Mouse (Mus musculus) frontal cortex, postnatal 14 days (tissue): ENCODE results near the gene Polr3b.
A peak's percentile ranks its signal among the peaks of the same experiment; 100 is the strongest.

Experiments
- DNase-seq, 2 experiments: peaks; one replicate each; pipeline ENCODE4 v3.0.0; 2022; ENCODE audit warnings: low spot score in 2 of 2

Gene Polr3b

DNA sequence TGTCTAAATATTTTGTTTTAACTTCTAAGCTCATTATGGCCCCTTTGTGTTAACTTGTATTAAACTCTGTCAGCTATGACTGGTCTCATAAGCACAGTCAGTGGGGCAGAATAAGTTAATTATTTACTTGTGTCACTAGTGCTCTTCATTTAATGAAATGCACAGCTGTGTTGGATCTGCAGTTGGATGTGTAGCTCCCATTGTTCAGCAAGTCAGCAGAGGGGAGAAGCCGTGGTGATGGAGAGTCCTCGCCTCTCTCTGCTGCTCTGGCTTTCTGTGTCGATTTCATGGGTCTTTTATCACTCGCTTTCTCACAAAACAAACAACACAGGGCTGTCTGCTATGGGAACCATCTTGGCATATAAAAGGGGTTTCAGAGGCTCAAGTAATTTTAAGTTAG, 88.7 kb downstream of the Polr3b start:
- no peak for DNase-seq

DNA sequence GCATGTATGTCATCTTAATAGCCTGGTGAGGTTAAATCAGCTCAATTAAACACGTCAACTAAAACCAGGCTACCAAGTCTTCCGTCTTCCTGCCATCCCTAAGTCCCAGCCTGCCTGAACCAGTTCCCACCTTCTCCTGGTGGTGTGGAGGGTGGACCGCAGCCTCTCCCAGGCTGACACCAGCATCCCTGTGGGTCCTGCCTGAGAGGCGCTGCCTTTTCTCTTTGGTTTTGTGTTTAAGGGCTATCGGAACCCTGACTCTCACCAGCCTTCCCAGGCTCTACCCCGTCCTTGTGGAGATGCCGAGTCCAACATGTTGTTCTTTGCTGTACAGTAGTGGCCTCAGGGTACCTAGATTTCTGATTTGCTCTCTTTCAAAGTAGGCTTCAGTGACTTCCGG, 89.4 kb downstream of the Polr3b start:
- DNase-seq, result no peak

DNA sequence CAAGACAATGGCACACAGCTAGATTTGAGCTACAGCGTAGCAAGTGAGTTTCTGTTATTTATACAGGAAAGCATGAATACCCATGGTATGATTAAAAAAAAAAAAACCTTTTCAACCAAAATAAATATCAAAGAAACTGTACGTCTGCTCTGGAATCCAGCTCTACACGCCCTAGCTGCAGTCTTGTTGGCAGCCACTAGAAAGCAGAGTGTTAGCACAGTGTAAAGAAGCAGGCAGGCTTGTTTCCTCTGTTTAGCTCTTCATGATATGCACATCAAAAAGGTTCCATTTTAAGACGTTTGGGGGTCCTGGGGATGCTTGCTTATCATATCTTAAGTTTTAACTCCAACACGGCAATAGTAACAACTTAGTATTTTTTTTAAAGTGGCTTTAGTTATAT, 89.8 kb downstream of the Polr3b start:
- DNase-seq, result no peak

DNA sequence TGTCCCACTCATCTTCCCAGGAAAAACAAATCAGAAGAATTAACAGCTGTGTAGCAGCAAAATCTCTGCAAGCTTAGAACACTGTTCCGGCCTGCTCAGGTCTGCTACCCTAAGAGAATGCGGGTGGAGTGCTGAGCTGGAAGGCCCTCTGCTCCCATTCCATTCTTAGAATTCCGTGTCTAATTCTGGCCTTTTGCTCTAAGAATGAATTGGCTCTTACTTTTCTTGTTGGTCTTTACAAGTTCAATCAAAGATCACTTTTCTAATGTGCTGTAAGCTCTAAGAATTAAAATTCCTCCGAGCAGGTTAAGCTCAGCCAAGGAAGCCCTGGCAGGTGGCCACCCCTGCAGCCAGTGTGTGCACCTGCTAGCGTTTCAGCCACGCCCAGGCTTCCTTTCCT, 90.4 kb downstream of the Polr3b start:
- no peak for DNase-seq

DNA sequence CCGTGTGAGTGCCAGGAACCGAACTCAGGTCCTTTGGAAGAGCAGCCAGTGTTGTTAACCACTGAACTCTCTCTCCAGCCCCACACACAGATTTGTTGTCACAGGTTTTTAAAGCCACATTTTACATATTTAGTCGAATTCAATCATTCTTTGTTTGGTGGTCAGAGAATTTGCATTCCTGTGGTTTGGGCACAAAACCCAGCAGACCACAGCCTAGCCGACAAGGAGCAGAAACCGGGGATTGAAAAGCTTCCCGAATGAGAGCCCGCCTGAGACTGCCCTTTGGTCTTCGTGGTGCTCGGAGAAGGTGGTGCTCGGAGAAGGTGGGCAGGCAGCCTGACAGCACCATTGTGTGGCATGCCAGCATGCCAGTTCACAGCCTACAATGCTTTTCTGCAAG, 91.0 kb downstream of the Polr3b start:
- DNase-seq, result no peak

DNA sequence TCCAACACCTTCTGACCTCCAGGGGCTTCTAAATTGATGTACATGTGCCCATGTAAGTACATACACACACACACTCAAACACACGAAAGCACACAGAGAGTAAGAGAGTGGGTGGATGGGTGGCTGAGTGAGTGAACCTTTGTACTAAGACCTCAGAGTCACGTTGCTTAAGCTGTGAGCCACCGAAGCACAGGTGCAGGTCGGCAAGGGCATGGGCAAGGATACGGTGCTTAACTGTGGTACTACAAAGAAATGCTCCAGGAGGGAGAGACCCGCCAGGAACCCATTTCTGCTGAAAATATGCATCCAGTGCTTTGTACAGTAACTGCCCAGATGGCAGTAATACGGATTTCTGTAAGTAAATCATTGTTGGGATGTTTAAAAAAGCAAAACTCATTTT, 93.5 kb downstream of the Polr3b start:
- no peak for DNase-seq

DNA sequence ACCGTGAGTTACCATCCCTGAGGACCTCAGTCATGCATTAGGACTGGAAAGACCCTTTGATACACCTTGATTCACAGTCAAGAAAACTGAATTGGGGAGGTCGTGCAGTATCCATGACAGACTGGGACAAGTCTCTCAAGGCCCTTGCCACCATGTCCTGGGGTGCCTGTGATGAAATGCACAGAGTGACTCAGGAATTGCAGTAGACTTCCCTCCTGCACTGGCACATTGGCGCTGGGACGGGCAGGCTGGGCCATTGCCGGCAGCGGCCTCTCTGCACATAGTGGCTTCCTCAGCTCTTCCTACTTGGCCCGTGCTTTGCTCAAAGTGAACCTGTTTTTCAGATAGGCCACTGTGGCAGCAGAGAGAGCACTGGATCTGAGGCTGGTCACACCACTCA, 94.5 kb downstream of the Polr3b start:
- no peak for DNase-seq

DNA sequence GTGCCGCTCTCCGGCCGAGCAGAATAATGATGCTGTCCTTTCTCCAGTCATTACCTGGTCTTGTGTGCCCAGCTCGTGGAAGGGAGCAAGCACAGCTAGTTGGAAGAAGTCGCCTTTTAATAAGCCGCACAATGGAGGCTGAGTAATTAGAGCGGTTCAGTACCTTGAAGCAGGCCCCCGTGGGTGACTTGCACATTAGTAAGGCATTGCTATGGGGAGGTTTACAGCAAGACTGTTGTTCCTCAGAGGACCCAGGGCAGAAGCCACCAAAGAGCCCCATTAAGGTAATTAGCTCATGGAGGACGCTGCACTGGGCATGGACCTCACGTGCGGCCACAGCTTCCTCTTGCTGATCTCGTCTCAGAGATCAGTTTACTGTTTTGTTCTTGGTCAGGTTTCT, 100.6 kb downstream of the Polr3b start:
- no peak for DNase-seq

DNA sequence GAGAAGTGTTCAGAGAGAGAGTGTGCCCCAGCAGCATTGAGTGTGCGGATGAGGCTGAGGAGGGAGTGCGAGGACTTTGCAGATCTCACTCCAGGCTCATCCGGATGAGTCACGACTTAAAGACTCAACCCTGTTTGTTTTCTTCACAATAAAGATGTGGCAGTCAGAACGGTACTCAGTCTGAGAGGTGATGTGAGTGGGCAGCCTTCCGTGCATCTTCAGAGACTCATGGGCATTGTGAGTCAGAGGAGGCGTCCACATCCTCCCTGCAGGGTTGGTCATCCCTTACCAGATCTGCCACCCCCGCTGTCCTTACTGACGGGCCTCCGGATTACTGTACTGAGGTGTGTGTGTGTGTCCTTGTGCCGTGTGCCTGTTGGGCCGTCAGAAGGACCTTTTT, 104.9 kb downstream of the Polr3b start:
- DNase-seq, result no peak

DNA sequence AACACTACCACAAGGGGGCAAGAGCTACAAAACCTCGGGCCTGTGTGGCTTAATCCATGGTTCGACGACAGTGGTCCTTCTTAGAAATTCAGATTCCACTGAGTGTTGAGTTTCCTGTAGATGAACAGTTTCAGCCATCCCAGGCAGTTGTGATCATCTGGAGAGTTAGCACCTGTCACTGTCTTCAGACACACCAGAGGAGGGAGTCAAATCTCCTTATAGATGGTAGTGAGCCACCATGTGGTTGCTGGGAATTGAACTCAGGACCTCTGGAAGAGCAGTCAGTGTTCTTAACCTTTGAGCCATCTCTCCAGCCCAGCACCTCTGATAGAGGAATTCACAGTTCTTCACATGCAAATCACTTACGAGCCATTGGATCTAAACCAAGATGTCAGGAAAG, 105.7 kb downstream of the Polr3b start:
- no peak for DNase-seq

DNA sequence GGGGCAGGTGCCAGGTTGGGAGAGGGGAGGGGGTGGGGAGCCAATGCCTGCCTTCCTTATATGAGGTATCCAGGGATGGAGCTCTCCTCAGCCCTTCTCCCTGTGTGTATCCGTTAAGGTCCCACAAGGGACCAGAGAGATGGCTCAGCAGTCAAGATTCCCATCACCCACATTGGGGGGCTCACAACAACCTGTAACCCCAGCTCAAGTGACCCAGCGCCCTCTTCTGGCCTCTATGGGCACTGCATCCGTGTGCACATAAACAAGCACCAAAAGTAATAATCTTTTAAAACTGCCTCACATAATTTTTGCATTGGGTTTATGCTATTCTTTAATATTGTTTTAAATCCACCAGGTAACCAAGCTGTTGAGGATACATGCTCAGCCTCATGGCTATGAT, 108.0 kb downstream of the Polr3b start:
- DNase-seq, result no peak

DNA sequence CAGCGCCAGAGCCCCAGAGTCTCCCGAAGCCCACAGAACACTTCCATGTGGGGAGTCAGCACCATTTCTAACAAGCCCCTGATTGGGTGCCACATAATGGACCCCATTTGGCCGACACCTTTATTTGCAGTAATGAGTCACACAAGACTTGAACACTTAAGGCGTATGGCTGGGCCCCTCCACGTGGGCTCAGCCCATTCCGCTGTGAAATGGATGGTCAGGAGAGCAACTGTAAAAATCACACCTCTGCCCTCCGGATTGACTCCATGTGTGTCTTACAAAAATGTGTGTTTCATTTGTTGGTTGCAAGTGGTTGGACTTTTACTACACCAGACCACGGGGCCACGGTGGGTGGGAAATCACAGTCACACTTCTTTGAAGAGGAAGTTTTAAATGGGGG, 108.9 kb downstream of the Polr3b start:
- no peak for DNase-seq

DNA sequence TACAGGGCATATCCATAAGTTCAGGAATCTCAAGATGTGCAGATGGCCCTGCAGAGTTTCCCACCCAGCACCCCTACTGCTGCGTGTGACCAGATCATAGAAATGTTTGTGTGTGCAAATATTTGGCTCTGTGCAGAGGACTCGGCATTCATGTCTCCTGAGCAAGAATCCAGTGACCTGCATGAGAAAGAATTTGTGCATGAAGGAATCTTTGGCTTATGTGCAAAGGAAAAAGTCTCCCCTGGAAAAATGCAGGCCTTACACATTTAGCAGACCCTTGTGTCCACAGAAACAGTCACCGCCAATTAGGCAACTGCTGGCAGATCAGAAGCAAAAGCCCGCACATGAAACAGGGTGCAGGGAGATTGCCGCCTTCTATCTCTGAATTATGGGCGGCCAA, 111.4 kb downstream of the Polr3b start:
- no peak for DNase-seq

DNA sequence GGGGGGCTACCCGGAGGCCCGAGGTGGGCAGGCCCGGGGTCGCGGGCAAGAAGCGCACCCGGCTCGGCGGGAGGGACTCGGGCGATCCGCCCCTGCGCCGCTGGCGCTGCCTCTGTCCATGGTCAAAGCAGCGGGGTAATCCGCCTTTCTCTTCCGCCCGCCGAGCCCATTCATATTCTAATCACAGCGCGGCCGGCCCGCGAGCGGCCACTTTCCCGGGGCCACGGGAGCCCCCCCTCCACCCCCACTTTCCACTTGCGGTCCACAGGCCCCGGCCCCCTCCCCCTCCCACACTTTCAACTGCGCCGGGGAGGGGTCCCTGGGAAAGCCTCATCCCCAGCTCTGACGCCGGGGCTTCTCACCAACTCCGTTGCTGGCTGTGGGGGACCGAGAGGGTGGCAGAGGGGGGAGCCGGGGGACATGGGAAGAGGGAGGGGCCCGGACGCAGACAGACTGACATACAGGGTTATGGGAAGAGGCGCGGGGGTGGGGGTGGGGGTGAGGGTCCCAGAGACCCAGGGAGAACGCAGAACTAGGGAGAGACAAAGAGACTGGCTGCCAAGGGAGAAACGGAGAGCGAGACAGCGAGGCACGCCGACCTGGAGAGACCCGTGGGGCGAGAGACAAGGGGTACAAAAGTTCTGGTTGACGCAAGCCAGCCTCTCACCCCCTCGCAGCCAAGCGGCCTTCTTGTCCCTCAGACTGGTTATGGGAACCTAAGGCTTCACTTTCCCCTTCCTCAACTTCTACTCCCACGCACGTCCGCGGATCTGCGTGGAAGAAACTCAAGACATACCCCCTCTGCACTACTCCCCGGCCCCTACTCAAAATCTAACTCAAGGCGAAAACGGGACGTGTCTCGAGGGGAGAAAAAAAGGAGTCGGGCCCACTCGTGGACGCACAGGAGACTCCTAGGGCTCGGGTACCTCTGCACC, 133.0 kb downstream of the Polr3b start:
- DNase-seq, result peak; percentile 15 to 21

DNA sequence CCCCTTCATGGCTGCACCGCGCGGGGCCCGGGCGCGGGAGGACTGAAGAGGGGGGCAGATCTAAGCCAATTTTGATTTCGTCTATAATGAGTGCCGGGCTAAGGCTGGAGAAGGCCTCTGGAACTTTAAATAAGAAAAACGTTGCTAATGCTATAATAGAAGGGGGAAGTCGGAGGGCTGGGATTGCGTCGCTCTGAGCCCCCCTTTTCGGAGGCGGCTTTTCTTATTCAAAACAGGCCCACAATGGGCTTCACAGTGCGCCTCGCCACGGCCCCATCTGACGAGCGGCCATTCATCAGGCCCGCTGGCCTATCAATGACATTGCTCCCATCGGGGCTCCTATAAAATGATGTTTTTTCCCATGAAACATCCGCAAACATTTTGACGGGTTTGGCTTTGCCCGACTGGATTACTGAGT, 133.7 kb downstream of the Polr3b start, which contains the start of gene Rfx4:
Gene Rfx4, plus strand, starts transcription at position 277 of the 418 bp plus-strand sequence.
- DNase-seq, result peak; percentile 17 to 28

DNA sequence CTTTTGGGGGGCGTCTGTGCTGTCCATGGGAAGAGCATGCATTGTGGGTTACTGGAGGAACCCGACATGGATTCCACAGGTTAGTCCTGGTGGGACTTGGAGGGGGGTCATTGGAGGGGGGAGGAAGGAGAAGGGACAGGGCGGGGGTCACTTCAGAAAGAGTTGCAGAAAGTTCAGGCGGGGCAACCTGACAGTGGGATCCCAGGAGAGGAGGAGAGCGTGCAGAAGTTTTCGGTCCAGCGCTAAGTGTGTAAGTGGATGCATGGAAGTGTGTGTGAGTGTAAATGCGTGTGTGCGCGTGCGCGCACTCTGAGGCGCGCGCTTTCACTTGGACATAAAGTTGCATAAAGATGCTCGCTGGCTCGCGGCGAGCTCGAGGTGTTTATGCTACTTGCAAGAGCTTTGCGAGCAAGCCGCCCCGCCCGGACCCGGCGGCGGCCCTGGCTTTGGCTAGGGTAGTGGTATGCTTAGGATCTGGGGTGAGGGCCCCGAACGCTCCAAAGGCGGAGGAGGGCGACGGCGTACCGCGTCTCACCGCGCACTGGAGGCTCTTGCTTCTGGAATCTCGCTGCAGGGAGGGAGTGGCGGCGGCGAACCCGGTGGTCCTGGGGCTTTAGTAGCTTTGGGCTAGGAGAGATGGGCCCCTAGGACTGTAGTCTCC, 134.5 kb downstream of the Polr3b start:
- DNase-seq, result peak; percentile 6 to 14

DNA sequence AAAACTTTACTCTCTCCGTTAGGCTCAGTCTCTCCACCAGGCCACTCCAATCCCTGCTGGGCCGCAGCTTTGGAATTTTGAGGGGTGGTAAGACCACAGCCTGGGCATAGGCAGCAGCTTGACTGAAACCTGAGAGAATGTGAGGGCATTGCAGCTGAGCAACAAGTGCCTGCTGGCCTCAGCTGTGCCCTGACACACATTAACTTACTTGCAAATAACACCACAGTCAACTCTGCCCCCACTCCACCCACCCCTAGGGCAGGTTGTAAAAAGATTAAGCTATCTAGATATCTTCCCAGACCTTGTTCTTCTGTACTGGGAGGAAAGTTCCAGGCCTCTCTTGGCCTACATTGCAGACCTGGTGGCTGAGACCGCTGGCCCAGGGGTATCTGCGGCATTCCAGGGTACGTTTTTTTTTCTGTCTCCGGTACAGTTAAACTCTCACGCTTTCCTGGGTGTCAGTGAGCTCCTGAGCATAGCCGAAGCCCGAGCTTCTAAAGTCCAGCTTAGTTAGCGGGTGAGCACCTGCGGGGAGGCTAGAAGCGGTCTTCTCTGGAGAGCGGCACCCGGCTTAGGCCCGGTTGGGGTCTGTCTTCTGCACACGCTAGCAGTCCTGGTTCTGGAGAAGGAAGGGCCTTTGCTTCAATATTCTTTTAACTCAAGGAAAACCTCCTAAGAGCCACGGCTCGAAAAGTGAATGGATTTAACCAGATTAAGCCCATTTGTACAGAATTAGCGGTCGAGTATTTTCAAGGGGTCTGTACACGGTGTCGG, 135.5 kb downstream of the Polr3b start:
- no peak for DNase-seq

DNA sequence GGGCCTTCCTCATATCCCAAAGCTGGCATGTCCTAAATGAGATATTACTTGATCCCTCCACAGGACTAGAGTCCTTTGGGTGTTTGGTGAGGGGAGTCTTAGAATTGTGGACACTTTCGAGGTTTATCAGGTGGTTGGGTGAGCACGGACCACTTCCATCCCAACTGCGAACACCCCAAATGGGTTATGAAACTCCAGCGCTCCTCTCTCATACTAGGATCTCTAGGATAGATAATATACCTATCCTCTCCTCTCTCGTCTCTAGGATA, 136.0 kb downstream of the Polr3b start:
- no peak for DNase-seq

DNA sequence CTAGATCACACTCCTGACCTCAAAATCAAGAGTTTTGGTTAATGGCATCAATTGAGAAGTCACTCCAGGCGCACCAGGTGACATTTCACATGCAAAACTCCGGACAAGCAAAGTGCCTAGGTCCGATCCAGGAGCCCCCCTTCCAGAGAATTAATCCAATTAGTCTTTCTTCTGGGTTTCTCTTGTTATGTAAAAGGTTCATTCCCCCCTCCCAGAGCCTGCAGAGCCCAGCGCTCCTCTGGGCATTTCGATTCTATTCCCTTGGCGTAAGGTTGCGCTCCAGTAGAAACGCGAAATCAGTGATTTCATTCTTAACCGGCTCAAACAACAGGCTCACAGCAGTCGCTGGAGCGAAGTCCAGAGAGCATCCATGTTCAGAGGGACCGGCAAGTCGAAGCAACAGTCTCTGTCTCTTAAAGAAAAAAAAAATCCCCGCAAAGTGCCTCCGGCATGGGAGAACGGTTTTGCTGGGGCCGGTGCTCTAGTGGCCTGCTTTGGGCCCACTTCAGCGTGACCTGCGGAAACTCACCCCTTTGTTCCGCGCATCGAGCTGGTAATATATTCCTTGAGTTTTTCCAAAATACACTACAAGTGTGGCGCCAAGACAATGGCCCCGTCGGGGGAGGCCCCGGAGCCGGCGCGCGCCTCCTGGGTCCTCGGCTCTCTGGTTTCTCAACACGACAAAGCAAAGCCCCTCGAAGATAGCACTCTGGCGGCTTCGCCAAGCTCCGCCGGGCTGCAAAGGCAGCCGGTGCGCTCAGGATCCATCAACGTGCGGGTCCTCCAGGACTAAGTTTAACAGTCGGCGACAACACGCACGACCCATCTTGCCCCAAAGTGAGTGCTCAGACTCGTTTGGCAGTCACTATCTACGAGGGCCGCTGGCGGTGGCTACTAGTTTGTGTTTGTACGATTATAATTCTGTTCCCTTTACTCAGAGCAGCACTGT, 136.7 kb downstream of the Polr3b start:
- no peak for DNase-seq

DNA sequence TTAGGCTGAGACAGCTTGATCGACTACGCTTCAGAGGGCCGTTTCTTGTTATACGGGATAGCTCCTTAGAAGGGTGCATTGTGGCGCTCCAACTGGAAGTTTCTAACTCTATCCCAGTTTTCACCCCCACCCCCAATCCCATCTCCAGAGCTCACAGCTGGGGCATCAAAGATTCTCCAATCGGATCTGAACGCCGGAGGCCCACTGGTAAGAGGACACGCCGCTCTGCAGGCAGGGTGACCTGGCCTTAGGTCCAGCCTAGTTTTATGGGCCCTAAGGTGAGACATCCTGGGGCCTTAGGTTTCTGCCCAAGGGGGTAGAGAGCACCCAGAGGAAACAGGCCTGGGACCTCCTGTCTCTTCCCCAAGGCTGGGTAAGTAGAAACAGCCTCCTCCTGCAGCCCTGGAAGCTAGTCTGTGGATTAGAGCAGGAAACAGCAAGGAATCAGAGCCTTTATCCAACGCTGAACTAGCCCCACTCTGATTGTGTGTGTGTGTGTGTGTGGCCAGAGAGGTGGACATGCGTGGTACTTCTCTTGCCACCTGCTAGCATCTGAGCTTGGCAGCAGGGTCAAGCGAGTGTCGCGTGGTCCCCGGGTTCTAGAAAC, 137.5 kb downstream of the Polr3b start:
- no peak for DNase-seq
